In genomic region chrX:8013569-8014314, GRCm38 (mm10) we compare ENCODE assay signal across 23 mouse cellular contexts. TPM values are rescaled to one million over a fixed set of nuclear protein-coding genes. Genes with fewer than 3 reads are reported as not detected.
A peak's percentile ranks its signal among the peaks of the same experiment; 100 is the strongest.
DNase-seq lines count a peak whose midpoint lies in the region; ATAC-seq and TF ChIP-seq lines count a peak whose summit lies in the region.
"Had no signal": no experiment of that assay in that cellular context is flagged by ENCODE, and none has a peak within 500 bp of the region (broad histone marks: within the 10 kb centered on the region; RNA-seq: fewer than 3 reads in every experiment).

No protein-coding gene starts in this region.

- no peaks in the 10 kb centered on the region for H3K9me3 ChIP-seq in liver, embryonic 11.5 days (ENCODE audit: control insufficient read depth, low read length)
- H3K9me3 ChIP-seq in ES-Bruce4 (replicated peaks; ENCODE audit: control insufficient read depth, insufficient read depth, low read length, poor library complexity, severe bottlenecking) = no peaks in the 10 kb centered on the region
- H3K9me3 ChIP-seq in forebrain, embryonic 14.5 days (replicated peaks; ENCODE audit: control insufficient read depth, low read length) = no peaks in the 10 kb centered on the region
- H3K9me3 ChIP-seq: liver, embryonic 12.5 days had no signal

- no peak overlapping the region for H3K4me3 ChIP-seq in liver, adult 2 months (ENCODE audit: insufficient read depth, low read depth, low read length)
- H3K4me3 ChIP-seq in liver, embryonic 11.5 days (ENCODE audit: low read depth, low read length) = no peak overlapping the region
- H3K4me3 ChIP-seq in ES-Bruce4 (ENCODE audit: low read depth, low read length) = no peak overlapping the region; the same call in 1 of the 2 replicates
- no peak overlapping the region for H3K4me3 ChIP-seq in forebrain, embryonic 14.5 days (ENCODE audit: low read depth, low read length)
- H3K4me3 ChIP-seq: liver, embryonic 12.5 days had no signal

- peak; percentile 58 for DNase-seq in liver, adult 2 months (ENCODE audit: extremely low read depth, low read depth, low spot score)
- no peak for DNase-seq in liver, embryonic 11.5 days (ENCODE audit: low spot score)
- DNase-seq in R1 (ENCODE audit: low read depth, low spot score) = peak; percentile 95
- peak; percentile 59 for DNase-seq in forebrain, embryonic 14.5 days (ENCODE audit: low spot score)
- DNase-seq in layer of hippocampus, adult 11-12 months (ENCODE audit: low spot score) = no peak
- DNase-seq in ovary, postnatal 36 days (ENCODE audit: low spot score) = no peak
- DNase-seq: adrenal gland, postnatal 10 days; cerebellum, adult 18-20 months; gastrocnemius, postnatal 14 days; kidney, adult 2 months; kidney, postnatal 25 days; left cerebral cortex, postnatal 4 days; lung, embryonic 14.5 days; lung, postnatal 4 days; right cerebral cortex, adult 18-20 months; thymus, adult 18-20 months had no signal

- ATAC-seq in liver, embryonic 11.5 days (replicated peaks; ENCODE audit: low FRiP score) = no peak
- peak; percentile 58 for ATAC-seq in forebrain, embryonic 14.5 days
- ATAC-seq in erythroblast, adult 5-6 weeks (replicated peaks; ENCODE audit: low FRiP score, poor library complexity, severe bottlenecking) = no peak
- ATAC-seq: liver, embryonic 12.5 days had no signal

- TF ChIP-seq CTCF in liver, adult 2 months (IDR thresholded peaks at IDR 0.05; ENCODE audit: low read depth, low read length) = no peak
- TF ChIP-seq CTCF in ES-Bruce4 (IDR thresholded peaks at IDR 0.05; ENCODE audit: low read depth, low read length) = no peak

- no peak overlapping the region for H3K27ac ChIP-seq in liver, adult 2 months (replicated peaks; ENCODE audit: insufficient read depth, low read depth, low read length)
- H3K27ac ChIP-seq in liver, embryonic 11.5 days (ENCODE audit: low read depth, low read length) = no peak overlapping the region
- H3K27ac ChIP-seq in ES-Bruce4 (ENCODE audit: insufficient read depth, low read length) = peak overlapping the region; percentile 79
- no peak overlapping the region for H3K27ac ChIP-seq in forebrain, embryonic 14.5 days (ENCODE audit: low read depth, low read length)
- H3K27ac ChIP-seq: liver, embryonic 12.5 days had no signal

- H3K4me1 ChIP-seq in liver, adult 2 months (ENCODE audit: control insufficient read depth, insufficient read depth, low read length) = no peaks in the 10 kb centered on the region
- no peaks in the 10 kb centered on the region for H3K4me1 ChIP-seq in liver, embryonic 11.5 days (replicated peaks; ENCODE audit: control insufficient read depth, insufficient read depth, low read length)
- peaks cover 1% of the 10 kb centered on the region for H3K4me1 ChIP-seq in ES-Bruce4 (ENCODE audit: control insufficient read depth, insufficient read depth, low read length)
- no peaks in the 10 kb centered on the region for H3K4me1 ChIP-seq in forebrain, embryonic 14.5 days (ENCODE audit: control insufficient read depth, insufficient read depth, low read length)

- peak; percentile 86 for TF ChIP-seq EP300 in ES-Bruce4 (IDR thresholded peaks at IDR 0.05; ENCODE audit: insufficient read depth, low read depth, low read length)

- no peaks in the 10 kb centered on the region for H3K36me3 ChIP-seq in liver, adult 2 months (ENCODE audit: control insufficient read depth, insufficient read depth, low read length)
- no peaks in the 10 kb centered on the region for H3K36me3 ChIP-seq in liver, embryonic 11.5 days (ENCODE audit: control insufficient read depth, insufficient read depth, low read length)
- no peaks in the 10 kb centered on the region for H3K36me3 ChIP-seq in ES-Bruce4 (ENCODE audit: control insufficient read depth, insufficient read depth, low read length, poor library complexity, severe bottlenecking)
- H3K36me3 ChIP-seq in forebrain, embryonic 14.5 days (ENCODE audit: control insufficient read depth, insufficient read depth, low read length) = no peaks in the 10 kb centered on the region
- H3K36me3 ChIP-seq: liver, embryonic 12.5 days had no signal

- H3K79me2 ChIP-seq in liver, adult 2 months (ENCODE audit: control insufficient read depth, insufficient read depth, low read length) = no peaks in the 10 kb centered on the region

- TF ChIP-seq POLR2A in liver, adult 2 months (IDR thresholded peaks at IDR 0.05; ENCODE audit: extremely low read depth, insufficient read depth, low read length) = no peak
- no peak for TF ChIP-seq POLR2A in ES-Bruce4 (IDR thresholded peaks at IDR 0.05; ENCODE audit: insufficient read depth, low read length)

- H3K27me3 ChIP-seq in liver, adult 2 months (ENCODE audit: control insufficient read depth, insufficient read depth, low read length) = no peaks in the 10 kb centered on the region
- H3K27me3 ChIP-seq in liver, embryonic 11.5 days (replicated peaks; ENCODE audit: control insufficient read depth, insufficient read depth, low read length) = no peaks in the 10 kb centered on the region
- no peaks in the 10 kb centered on the region for H3K27me3 ChIP-seq in ES-Bruce4 (ENCODE audit: control insufficient read depth, insufficient read depth, low read length, poor library complexity, severe bottlenecking)
- H3K27me3 ChIP-seq in forebrain, embryonic 14.5 days (replicated peaks; ENCODE audit: control insufficient read depth, insufficient read depth, low read length) = no peaks in the 10 kb centered on the region
- H3K27me3 ChIP-seq: liver, embryonic 12.5 days had no signal

- WGBS in liver, adult 2 months = 37% methylated on average over 6 of the region's 8 CpGs
- 58% methylated on average over 7 of the region's 8 CpGs for WGBS in liver, embryonic 11.5 days
- 23% methylated on average over 7 of the region's 8 CpGs for WGBS in forebrain, embryonic 14.5 days

- H3K9ac ChIP-seq in liver, adult 2 months (ENCODE audit: low read depth, low read length) = no peak overlapping the region
- no peak overlapping the region for H3K9ac ChIP-seq in liver, embryonic 11.5 days (ENCODE audit: low read depth, low read length)
- H3K9ac ChIP-seq in ES-Bruce4 (ENCODE audit: low read depth, poor library complexity, severe bottlenecking) = no peak overlapping the region
- no peak overlapping the region for H3K9ac ChIP-seq in forebrain, embryonic 14.5 days (ENCODE audit: low read length)
- H3K9ac ChIP-seq: liver, embryonic 12.5 days; lung, embryonic 14.5 days had no signal

- no peak overlapping the region for H3K4me2 ChIP-seq in liver, embryonic 11.5 days
- no peak overlapping the region for H3K4me2 ChIP-seq in forebrain, embryonic 14.5 days (ENCODE audit: low read length)
- H3K4me2 ChIP-seq: liver, embryonic 12.5 days; lung, embryonic 14.5 days had no signal

RNA-seq across cellular contexts. Expression of gene Glod5, which starts 4.5 kb away (rescaled TPM):
- not detected in 2 replicates for total RNA-seq in liver, adult 2 months (2014; rRNA removed)
- not detected in 2 replicates for polyA plus RNA-seq in liver, adult 2 months (2012; rRNA removed)
- polyA plus RNA-seq in liver, embryonic 11.5 days (2014; fragmentation: Nextera tagmentation; extraction: Ambion mirVana) = 0.29 and 0.53 TPM in 2 replicates
- 15.9 and 16.6 TPM in 2 replicates for polyA plus RNA-seq in ES-Bruce4 (2011; ENCODE audit: insufficient read depth, insufficient read length, low read depth, missing spikeins)
- 0.46 TPM in 1 of 2 replicates, not detected in the other for polyA plus RNA-seq in forebrain, embryonic 14.5 days (2014; fragmentation: Nextera tagmentation; extraction: Ambion mirVana)
- total RNA-seq in erythroblast, adult 5-6 weeks (2015; ENCODE audit: low replicate concordance) = not detected in 2 replicates
- not detected in 2 replicates for total RNA-seq in erythroblast, adult 5-6 weeks (2017; ENCODE audit: low replicate concordance)
- total RNA-seq: gastrocnemius, postnatal 14 days; heart, adult 8-10 months; layer of hippocampus, postnatal 14 days; left cerebral cortex, postnatal 4 days had no signal
- polyA plus RNA-seq: lung, embryonic 14.5 days had no signal

RNA-seq across cellular contexts. Expression of gene Gata1, which starts 35.9 kb away (rescaled TPM):
- 0.09 TPM in 1 of 2 replicates, not detected in the other for total RNA-seq in liver, adult 2 months (2014; rRNA removed)
- polyA plus RNA-seq in liver, adult 2 months (2012; rRNA removed) = 0.06 TPM in 1 of 2 replicates, not detected in the other
- polyA plus RNA-seq in liver, embryonic 11.5 days (2014; fragmentation: Nextera tagmentation; extraction: Ambion mirVana) = 157 and 162 TPM in 2 replicates
- polyA plus RNA-seq in ES-Bruce4 (2011; ENCODE audit: insufficient read depth, insufficient read length, low read depth, missing spikeins) = 1.3 and 1.9 TPM in 2 replicates
- 0.11 and 0.19 TPM in 2 replicates for polyA plus RNA-seq in forebrain, embryonic 14.5 days (2014; fragmentation: Nextera tagmentation; extraction: Ambion mirVana)
- 45.1 and 78.6 TPM in 2 replicates for total RNA-seq in erythroblast, adult 5-6 weeks (2015; ENCODE audit: low replicate concordance)
- total RNA-seq in erythroblast, adult 5-6 weeks (2017; ENCODE audit: low replicate concordance) = 29.3 and 49.9 TPM in 2 replicates
- total RNA-seq: layer of hippocampus, postnatal 14 days; left cerebral cortex, postnatal 4 days had no signal
- polyA plus RNA-seq: frontal cortex, adult 2 months; neural tube, embryonic 14.5 days had no signal

Comparison
In these comparisons a context has a peak if more than half of its experiments do, and no peak if none do; other contexts are left out.
1. DNase-seq: peak in liver, adult 2 months (single experiment), R1 (single experiment) and forebrain, embryonic 14.5 days (single experiment); none in liver, embryonic 11.5 days (single experiment), layer of hippocampus, adult 11-12 months (single experiment) and ovary, postnatal 36 days (single experiment).
2. RNA of gene Gata1, which starts 35.9 kb away (polyA plus RNA-seq): 157 to 162 TPM in liver, embryonic 11.5 days; 1.3 to 1.9 TPM in ES-Bruce4, 0.11 to 0.19 TPM in forebrain, embryonic 14.5 days and 0.06 TPM in liver, adult 2 months; every median in the first group is over 10 times any median in the second.
3. RNA of gene Glod5, which starts 4.5 kb away (polyA plus RNA-seq): 15.9 to 16.6 TPM in ES-Bruce4; 0.29 to 0.53 TPM in liver, embryonic 11.5 days, 0.46 TPM in forebrain, embryonic 14.5 days and not detected in liver, adult 2 months; every median in the first group is over 10 times any median in the second.